Mouse (Mus musculus): Measurements from ENCODE around the gene Adamts12. TPM values are rescaled to one million over a fixed set of nuclear protein-coding genes. Genes with fewer than 3 reads are reported as not detected.
A peak's percentile ranks its signal among the peaks of the same experiment; 100 is the strongest.

Adamts12 gene
- total RNA-seq, 1 experiment from 2014 or later = 16.4 TPM

DNA sequence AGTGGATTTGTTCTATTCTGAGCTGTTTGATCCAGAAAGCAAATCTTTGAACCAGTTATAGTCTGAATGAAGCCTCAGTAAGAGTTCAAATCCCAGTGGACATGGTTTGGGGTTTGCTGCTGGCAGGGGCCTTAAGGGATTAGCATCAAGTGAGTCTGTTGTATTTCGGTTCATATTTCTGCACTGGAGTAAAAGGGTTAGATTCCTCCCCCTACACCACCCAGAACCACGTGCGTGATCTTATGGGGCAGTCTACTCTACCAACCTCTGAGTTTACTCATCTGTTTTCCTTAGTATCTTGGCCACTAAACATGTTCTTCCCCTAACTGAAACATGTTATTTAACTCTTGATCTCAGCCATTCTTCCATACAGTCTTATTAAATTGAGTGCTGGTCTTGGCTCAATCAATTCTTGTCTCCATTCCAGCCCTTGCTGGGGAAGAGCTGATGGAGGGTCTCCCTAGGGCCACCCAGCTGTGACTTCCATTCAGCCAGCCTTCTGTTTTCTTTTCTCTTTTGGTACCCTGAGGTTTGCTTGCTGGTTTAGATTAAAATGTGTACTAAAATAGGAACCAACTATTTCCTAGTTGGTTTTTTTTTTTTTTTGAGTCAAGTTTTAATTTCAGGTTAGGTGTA lies 11.3 kb downstream of the Adamts12 start:
- no peak for DNase-seq

DNA sequence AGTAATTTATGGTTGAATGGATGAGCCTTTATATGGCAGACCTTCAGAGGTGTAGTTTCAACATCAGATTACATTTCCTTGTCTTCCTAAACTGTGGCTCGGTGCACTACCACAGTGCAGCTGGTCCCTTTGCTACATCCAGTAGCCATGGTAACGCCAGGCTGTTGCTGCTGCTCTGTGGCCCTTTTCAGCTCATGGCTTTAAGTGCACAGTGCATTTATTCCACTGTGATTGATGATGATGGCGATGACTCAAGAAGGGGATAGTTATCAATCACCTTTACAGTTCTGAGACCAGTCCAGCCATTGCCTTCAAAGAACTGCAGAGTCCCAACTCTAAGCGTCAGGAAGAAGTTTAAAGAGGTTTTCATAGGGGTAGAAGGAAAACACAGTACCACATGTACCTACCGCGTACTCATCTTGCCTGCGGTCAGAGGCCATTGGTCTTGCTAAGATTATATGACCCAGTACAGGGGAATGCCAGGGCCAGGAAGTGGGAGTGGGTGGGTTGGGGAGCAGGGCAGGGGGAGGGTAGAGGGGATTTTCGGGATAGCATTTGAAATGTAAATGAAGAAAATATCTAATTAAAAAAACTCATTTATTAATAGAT lies 18.5 kb downstream of the Adamts12 start:
- DNase-seq = no peak

DNA sequence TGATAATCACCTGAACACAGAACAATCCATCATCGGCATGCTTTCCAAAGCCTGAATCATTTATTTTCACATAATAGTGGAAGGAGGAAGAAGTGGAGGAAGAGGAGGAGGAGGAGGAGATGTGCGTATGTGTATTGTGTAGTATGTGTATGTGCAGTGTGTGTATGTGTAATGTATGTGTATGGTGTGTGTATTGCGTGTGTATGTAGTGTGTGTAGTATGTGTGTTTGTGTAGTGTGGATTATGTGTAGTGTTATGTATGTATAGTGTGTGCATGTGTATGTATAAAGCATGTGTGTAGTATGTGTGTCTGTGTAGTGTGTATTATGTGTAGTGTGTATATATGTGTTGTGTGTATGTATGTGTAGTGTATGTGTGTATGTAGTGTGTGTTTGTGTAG lies 19.1 kb downstream of the Adamts12 start:
- no peak for DNase-seq

DNA sequence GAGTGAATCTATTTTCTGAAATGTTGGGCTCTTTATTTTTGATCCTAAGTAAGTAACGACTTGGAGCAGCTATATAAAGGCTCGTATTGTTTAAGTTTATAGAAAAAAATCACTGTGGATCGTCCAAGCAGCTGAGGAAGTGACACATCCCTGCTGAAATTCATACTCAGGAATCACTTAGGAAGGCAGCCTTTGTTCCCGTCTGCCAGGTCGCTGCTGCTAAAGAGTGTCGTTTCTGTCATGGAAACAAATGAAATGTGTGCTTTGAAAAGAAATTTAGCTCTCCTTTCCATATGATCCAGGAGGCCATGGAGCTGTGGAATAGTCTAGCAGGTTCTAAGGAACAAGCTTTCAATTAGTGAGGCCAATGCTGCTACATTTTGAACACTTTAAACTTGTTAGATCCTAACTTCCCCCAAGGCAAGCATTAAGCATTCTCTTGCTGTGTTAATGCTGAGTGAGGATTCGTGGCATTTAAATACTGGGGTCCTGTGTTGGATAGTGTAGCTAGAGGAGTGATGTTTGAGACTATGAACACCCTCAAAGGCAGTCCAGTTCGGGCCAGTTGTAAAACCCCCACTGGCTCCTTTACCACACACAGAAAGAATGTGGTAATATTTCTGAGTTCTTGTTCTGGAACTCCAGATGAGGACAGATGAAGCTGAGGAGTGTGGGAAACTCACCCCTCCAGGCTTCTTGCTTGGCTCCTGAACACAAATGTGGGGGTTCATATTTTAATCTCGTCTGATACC lies 19.8 kb downstream of the Adamts12 start:
- no peak for DNase-seq

DNA sequence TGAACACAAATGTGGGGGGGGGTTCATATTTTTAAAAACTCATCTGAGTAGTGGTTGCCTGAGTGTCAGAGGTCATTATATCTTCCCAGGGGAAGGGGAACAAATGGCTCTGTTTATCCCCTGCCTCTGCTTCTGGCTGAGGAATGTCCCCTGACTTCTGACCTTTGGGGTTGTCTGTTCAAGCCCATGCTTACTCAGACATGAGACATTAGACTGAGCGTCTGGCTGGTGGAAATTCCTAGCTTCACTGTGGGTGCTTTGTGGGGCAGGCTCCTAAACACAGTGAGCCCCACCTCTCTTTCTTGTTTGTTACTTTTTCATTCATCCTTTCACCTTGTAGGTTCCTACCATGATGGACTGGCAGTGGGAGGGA lies 20.4 kb downstream of the Adamts12 start:
- DNase-seq = no peak

DNA sequence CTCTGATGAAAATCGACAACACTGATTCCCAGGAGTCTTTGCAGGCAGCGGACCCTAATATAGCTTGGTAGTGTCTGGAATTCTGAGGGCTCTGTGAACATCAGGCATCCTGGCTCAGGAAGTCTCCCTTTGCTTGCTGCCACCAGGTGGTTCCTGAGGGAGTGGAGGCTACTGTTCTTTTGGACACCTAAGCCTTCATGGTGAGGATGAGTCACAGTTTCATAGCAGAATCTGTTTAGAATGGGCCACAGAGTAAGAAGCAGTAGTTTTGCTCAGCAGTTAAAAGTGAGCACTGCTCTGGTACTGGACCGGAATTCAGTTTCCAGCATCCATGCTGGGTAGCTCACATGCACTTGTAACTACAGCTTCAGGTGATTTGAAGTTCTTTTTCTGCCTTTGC lies 24.9 kb downstream of the Adamts12 start:
- DNase-seq = no peak

DNA sequence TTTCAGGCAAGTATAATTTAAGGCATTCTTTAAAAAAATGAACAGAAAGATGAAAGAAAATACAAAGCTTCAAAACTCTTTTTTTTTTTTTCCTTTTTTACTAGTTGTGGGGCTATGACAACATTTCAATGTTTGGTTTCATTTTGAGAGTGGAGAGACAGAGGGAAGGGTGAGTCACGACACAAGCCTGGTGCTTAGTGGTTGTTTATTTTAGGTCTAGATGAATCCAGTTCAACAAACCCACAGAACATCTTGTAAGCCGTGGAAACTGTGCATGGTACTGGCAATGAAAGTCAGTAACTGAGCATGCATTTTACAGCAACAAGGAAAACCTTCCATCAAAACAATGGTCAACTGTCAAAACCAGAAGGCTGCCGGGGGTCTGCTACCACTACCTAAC lies 31.0 kb downstream of the Adamts12 start:
- DNase-seq = no peak

DNA sequence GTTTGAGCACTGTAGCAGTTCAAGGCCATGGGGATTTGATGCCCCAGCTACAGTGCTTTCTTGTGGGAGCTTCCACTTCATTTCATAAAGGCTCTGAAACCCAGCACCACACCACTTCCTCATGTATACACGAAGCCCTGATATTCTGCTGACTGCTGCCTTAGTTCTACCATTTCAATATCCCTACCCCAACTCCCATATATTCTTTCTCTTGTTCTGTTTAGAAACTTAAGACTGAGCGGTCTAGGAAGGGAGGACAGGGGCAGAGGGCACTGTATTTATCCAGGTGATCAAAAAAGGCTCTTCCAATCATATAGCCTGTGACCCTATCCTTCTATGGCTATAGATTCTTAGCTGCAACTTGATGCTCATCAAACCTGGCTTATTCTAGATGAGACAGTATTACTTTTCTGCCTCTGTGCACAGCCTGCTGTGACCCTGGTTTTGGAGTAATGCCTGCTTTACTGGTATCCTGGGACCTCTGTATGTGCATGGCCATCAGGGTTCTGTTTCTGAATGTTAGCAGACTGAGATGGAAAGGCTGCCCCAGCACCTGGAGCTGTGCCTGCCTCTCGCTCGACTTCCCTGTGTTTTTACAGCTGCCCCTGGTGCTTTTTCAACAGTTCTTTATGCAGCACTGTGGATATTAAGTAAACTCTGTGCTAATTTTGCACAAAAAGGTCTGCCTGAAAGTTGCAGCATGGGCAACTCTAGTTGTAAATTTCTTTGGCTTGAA lies 33.5 kb downstream of the Adamts12 start:
- no peak for DNase-seq

DNA sequence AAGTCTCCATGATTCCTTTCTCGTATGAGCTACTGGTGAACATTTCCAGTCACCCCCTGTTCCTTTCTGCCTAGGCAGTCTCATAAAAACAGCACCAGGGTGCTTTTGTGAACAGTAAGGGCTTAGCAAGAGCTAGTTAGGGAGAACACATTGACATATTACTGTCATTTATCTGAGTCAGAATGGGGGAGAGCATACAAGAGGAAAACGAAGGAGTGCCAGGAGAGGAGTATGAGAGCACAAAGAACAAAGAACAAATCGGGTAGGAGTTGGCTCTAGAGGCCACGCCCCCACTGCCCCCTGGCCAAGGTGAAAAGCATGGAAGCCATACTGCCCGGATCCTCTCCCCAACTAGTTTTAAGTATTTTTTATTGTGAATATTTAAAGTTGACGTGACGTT lies 34.4 kb downstream of the Adamts12 start:
- DNase-seq = no peak

DNA sequence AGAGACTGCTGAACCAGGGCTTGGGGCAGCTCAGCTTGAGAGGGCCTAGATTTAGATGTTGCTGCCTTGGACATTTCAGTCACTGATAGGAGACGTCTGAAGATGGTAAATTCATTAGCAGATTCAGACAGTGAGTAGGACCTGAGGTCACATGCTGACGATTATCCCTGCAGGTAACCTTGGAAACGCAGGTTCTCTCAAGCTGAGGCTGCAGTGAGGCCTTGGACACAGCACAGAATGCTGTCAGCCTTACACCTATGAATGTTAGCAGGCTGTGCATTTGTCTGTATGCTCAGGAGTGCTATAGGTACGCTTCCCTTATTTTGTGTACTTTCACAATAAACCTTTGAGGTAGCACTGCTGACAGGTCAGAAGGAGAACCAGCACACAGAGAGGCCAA lies 36.3 kb downstream of the Adamts12 start:
- DNase-seq = no peak

DNA sequence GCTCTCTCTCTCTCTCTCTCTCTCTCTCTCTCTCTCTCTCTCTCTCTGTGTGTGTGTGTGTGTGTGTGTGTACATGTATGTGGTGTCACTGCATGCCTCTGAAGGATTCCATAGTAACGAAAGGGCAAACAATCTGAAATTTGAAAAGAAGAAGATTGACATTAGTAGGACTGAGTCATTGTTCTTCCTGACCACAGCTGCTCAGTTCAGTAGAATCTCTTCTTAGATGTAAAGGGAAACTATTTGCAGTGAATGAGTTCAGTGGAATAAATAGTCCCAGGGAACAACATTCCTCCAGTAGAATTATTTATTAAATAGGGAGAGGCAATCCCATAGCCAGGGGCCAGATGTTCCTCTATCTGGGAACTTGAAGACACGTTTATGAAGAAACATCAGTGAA lies 40.5 kb downstream of the Adamts12 start:
- DNase-seq = no peak

DNA sequence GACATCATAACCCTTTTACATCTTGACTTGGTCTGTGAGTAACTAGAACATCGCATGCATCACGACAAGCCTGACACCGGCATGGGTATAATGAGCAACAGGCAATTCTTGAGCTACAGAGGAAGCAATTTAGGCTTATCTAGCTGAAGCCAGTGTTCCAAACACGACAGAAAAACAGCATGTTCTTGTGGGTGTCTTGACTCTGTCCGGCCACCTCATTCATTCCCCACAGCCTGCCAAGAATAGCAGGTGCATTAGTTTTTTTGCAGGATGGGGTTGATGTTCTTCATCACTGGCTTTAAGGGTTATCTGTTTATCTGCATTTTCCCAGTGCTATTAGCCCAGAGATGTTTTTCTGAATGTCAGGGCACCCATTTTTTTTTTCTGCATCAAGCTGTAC lies 42.8 kb downstream of the Adamts12 start:
- no peak for DNase-seq

DNA sequence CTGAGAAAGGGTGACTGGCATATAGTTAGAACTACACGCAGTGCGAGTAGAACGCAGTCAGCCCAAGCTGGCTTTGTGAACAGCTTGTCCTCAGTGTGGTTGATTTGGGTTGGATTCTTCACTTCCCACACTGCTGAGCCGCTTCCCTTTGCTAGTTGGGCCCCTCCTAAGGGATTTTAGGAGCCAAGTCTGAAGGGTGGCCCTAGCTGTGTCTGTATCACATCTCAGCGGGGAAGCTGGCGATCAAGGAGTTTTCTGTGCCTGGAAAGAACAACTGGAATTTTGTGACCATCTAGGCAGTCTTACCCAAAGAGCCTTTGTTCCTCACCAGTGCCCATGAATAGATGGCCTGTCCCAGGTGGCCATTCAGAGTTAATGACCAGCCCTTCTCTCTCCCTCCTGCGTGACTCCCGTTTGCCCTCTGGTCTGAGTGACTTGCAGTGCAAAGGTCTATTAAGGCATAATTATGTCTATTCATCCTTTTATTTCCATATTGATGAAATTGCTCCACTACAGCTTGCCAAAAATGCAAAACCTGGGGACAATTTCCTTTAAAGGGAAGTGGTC lies 50.1 kb downstream of the Adamts12 start:
- DNase-seq = no peak

DNA sequence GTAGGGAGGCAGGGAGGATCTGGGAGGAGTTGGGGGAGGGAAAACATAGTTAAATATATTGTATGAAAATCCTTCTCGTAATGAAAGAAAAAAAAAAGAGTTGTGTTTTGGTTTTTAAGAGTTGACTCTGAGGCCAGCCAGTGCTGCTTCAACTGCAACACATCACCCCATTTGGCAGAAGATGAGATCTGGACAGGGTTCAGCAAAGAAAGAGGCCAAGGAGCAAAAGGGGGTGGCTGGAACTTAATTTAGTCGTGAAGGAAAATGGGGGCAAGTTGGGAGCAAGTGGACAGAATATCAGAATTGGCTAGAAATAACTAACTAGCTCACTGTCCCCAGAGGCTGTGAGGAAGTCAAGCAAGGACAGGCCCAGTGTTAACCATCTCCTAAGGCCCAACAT lies 51.7 kb downstream of the Adamts12 start:
- DNase-seq = peak; percentile 20

DNA sequence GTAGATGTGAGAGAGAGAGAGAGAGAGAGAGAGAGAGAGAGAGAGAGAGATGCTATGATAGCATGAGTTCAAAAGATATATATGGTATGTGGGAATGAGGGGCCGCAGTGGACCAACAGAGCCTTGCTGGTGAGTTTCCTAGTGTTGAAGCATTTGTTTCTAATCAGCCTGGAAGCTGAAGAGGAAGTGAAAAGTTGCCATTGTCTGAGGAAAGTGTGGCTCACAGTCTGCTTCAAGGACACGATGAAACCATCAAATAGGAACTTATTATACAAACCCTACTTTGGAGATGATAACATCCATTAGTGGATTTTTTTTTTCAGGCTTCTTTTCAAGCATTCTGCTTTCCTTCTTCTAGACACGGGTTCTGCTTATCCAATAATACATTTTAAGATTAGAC lies 52.3 kb downstream of the Adamts12 start:
- no peak for DNase-seq

DNA sequence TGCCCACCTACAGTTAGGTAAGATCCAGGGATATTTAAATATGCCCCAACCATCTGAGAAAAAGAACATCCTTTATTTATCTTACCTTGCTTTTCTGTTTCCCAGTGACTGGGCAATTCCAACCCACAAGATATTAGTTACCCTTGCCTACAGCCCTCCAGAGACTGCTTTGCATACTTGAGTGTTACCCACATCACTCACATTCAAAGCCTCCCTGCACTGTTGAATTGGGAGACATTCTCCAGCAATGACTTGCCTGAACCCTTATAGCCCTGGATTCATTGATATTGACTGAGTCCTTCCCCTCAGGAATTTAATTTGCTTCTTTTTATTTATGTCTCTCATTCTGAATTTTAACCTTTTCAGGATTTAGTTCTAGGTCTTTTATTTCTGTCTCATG lies 53.8 kb downstream of the Adamts12 start:
- no peak for DNase-seq

DNA sequence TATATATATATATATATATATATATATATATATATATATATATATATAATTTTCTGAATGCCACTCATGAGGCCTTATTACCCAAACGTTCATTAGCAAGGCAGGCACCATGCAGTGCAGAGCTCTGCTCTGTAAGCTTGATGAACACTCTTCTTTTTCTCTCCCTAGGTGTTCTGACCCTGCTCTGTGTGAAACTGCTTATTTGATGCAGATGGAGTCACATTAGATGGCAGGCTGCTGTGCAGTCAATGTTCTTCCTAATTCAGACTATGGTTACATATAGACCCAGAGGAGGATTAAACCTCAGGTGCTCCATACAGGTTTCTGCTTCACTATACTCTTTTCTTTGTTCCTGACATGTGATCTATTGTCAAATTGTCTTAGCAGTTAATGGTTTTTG lies 57.1 kb downstream of the Adamts12 start:
- no peak for DNase-seq

DNA sequence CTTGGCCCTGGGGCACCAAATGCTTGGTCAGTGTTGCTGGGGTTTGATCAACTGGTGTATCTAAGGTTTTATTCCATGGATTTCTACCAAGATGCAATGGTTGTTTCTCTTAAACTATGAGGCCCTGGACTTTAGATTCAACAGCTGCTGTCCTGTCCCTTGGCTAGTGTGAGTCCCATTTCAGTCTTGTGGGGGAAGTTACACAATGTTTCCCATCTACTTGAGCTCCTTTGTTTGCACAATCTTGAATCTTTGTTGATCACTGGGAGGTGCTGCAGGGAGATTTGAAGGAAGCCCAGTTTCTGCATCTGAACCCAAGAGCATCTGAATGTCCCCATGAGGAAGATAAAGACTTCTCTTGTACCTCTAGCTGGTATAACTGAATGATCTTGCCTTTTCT lies 60.8 kb downstream of the Adamts12 start:
- no peak for DNase-seq

DNA sequence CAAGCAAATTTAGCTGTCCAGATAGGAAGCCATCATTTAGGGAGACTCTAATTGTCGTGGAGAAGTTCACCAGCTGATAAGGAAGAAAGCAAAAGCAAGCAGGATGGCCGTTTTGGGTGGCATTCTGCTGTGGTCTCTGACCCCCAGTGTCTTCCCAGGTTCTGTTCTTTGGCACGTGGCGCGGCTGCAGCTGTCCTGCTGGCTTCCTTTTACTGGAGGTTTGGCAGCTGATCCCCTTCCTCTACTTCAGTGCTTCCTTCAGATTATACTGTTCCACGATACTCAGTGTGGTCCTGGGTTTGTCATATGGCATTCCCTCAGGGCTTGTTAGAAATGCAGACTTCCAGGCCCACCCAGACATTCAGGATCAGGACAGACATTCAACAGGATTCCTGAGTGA lies 63.9 kb downstream of the Adamts12 start:
- DNase-seq = no peak

DNA sequence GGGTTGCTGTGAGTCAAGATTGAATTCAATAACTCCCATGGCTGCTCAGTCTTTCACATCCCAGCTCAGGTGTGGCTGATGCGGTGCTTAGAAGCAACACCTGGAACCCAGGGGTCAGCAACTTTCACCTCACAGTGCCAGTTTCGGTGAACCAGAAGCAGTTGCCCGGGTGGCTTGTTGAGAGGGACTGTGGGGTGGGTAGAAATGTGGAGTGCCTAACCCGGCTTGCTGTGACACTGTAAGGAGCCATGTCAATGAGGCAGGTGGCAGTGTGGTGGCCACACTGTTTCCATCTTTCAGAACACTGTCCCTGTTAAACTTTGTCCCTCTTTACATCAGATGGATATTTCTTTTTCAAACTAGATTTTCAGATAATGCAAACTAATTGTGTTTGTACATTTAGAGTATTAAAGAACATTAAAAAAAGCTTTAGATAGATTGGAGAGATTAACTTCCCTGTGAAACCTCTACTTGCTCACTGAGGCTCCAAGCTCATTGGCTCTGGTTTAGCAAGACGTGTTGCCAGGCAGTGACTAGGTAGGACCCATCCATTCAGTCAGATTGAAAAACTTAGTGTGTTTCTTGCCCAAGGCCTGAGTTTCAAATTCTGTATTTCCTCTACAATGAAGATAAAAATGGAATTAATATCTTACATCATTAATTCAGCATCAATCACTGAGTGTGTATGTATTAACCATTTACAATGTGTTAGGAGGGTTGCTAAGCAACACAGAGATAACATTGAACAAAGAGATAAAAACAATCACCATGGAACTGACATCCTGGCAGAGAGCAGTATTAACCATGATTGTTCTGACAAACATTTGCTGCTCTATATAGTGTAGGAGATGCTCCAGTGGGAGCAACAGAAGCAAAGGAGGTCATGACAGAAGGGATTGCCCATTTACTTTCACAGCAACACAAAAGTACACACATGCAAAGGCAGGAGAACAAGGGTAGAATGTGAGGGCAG lies 68.3 kb downstream of the Adamts12 start:
- DNase-seq = no peak

DNA sequence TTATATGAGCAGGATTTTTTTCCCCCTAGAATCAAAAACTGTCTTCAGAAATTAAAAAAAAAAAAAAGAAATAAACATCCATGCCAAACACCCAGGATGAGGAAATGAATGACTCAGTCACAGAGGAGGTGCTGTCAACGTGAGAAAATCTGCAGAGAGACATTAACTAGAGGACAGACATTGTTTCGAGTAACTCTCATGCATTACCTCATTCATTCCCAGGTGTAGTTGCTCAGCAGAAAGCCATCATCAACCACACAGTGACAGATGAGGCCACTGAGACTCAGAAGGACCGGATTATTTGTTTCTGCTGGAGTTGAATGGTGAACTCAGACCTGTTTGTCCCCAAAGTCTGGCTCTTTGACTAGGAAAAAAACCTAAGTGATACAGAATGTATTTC lies 81.0 kb downstream of the Adamts12 start:
- DNase-seq = no peak

DNA sequence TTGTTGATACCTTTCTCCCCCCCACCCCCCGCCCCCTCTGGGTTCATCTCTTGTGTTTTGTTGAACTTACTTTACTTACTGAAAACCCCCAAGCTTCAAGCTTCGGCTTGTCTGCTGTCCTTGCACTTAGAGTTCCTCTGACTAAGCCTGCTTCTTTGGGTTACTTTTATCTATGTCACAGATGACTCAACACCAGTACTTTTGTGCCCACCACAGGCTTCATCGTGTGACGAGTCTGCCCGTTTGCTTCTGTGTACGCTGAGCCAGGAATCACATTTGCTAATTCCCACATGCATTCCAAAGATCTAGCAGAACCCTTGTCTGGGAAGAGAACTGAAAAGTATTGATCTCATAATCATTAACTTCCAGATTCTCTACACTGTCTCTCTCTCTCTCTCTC lies 94.8 kb downstream of the Adamts12 start:
- DNase-seq = no peak
